Mouse (Mus musculus) limb, embryonic 14.5 days (tissue): ENCODE results near the gene 1520401A03Rik. TPM values are rescaled to one million over a fixed set of nuclear protein-coding genes. Genes with fewer than 3 reads are reported as not detected.

Experiments used
- ATAC-seq: fragments of 200-750 bp; cut with Nextera tagmentation; 2 replicates; pipeline ENCODE4 v1.8.0; 2017; ENCODE audit warnings: low read depth, moderate number of reproducible peaks, moderate TSS enrichment; ENCODE audit not compliant: low FRiP score
- DNase-seq: peaks from one replicate; pipeline ENCODE4 v3.0.0-alpha.2; 2015; ENCODE audit warnings: low spot score
- H3K27ac ChIP-seq: fragments of 300-500 bp; sonication (generic); replicated peaks from 2 replicates; pipeline ENCODE4 v1.5.1; 2014; ENCODE audit warnings: low read depth, mild to moderate bottlenecking, low read length, moderate library complexity, mixed read lengths
- H3K27me3 ChIP-seq: fragments of 300-500 bp; sonication (generic); 2 replicates; pipeline ENCODE4 v1.6.1; 2014; ENCODE audit warnings: low read length, mixed read lengths; ENCODE audit not compliant: control insufficient read depth, insufficient read depth
- H3K36me3 ChIP-seq: fragments of 300-500 bp; sonication (generic); 2 replicates; pipeline ENCODE4 v1.6.1; 2014; ENCODE audit warnings: mild to moderate bottlenecking, low read length, moderate library complexity, mixed read lengths; ENCODE audit not compliant: control insufficient read depth, insufficient read depth
- H3K4me1 ChIP-seq: fragments of 300-500 bp; sonication (generic); 2 replicates; pipeline ENCODE4 v1.6.1; 2014; ENCODE audit warnings: antibody characterized with exemption, low read length, mixed read lengths; ENCODE audit not compliant: control insufficient read depth, insufficient read depth
- H3K4me2 ChIP-seq: fragments of 300-500 bp; sonication (generic); replicated peaks from 2 replicates; pipeline ENCODE4 v1.6.1; 2014; ENCODE audit warnings: low read depth, mild to moderate bottlenecking, low read length, moderate library complexity; ENCODE audit not compliant: severe bottlenecking
- H3K4me3 ChIP-seq: fragments of 300-500 bp; sonication (generic); replicated peaks from 2 replicates; pipeline ENCODE4 v1.5.1; 2014; ENCODE audit warnings: low read length
- H3K9ac ChIP-seq: fragments of 300-500 bp; sonication (generic); 2 replicates; pipeline ENCODE4 v1.6.1; 2014; ENCODE audit warnings: mild to moderate bottlenecking, low read depth, low read length, moderate library complexity; ENCODE audit not compliant: severe bottlenecking
- H3K9me3 ChIP-seq: fragments of 300-500 bp; sonication (generic); 2 replicates; pipeline ENCODE4 v1.6.1; 2016; ENCODE audit warnings: low read length; ENCODE audit not compliant: control insufficient read depth
- POLR2A ChIP-seq: fragments of 200-500 bp; IDR thresholded peaks from 2 replicates; pipeline ENCODE4 v1.8.0; 2012; ENCODE audit warnings: inconsistent platforms, mild to moderate bottlenecking, moderate library complexity, borderline replicate concordance; ENCODE audit not compliant: insufficient read depth, insufficient read length; ENCODE audit errors: extremely low read depth
- WGBS: fragments of 180-500 bp; shearing (Covaris S2); extraction: QIAGEN DNeasy Blood & Tissue Kit; methylation state at CpG from one replicate; pipeline ENCODE4 v1.1.7; 2014; 5-methylcytosine and 5-hydroxymethylcytosine counted together
- polyA plus RNA-seq, 2 experiments: library from polyadenylated mRNA; depleted of rRNA in 1 of 2; stranded (reverse) in 1 of 2; unstranded in 1 of 2; fragments of >200 nt; fragmentation: Nextera tagmentation in 1 of 2; extraction: Ambion mirVana in 1 of 2; gene quantifications; 2 replicates each; pipeline versions ENCODE4 v1.2.1 to v1.2.3; 2012 to 2014

1520401A03Rik gene
- polyA plus RNA-seq, 2 experiments, result 1.6 to 4.6 TPM

- Histone ChIP-seq H3K36me3 (no peaks in the 10 kb centered on the region), H3K27me3 (peaks cover 44% of the 10 kb centered on the region), H3K27ac (no peak overlapping the region), H3K9ac (no peak overlapping the region), H3K4me1 (peaks cover 31% of the 10 kb centered on the region), H3K9me3 (no peaks in the 10 kb centered on the region), H3K4me2 (peak overlapping the region; percentile 34), H3K4me3 (no peak overlapping the region; the same call in 1 of the 2 replicates)
- TF ChIP-seq POLR2A, result no peak
- WGBS, result 62% methylated on average over 3 of the region's 3 CpGs
- no peak for DNase-seq
- no peak for ATAC-seq
Observed at GRCm38 (mm10) chr17:23682530-23682929, 40.1 kb downstream of the 1520401A03Rik start.

- Histone ChIP-seq H3K4me1 (peaks cover 33% of the 10 kb centered on the region), H3K9me3 (no peaks in the 10 kb centered on the region), H3K27me3 (peaks cover 44% of the 10 kb centered on the region), H3K4me3 (no peak overlapping the region), H3K4me2 (no peak overlapping the region), H3K27ac (no peak overlapping the region), H3K36me3 (no peaks in the 10 kb centered on the region), H3K9ac (no peak overlapping the region)
- ATAC-seq (no peak), DNase-seq (no peak)
- WGBS, result 62% methylated on average over 4 of the region's 4 CpGs
- no peak for TF ChIP-seq POLR2A
Observed at GRCm38 (mm10) chr17:23682092-23682491, 40.5 kb downstream of the 1520401A03Rik start.

DNA sequence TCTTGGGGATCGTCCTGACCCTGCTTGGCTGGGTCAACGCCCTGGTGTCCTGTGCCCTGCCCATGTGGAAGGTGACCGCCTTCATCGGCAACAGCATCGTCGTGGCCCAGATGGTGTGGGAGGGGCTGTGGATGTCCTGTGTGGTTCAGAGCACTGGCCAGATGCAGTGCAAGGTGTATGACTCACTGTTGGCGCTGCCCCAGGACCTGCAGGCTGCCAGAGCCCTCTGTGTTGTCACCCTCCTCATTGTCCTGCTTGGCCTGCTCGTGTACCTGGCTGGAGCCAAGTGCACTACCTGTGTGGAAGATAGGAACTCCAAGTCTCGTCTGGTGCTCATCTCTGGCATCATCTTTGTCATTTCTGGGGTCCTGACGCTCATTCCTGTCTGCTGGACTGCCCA is 41.5 kb downstream of the 1520401A03Rik start:
- peaks cover 39% of the 10 kb centered on the region for H3K4me1 ChIP-seq
- H3K36me3 ChIP-seq, result no peaks in the 10 kb centered on the region
- H3K4me3 ChIP-seq, result no peak overlapping the region
- H3K27ac ChIP-seq, result no peak overlapping the region
- H3K27me3 ChIP-seq, result peaks cover 50% of the 10 kb centered on the region
- no peak overlapping the region for H3K9ac ChIP-seq
- no peak for DNase-seq
- no peak for TF ChIP-seq POLR2A
- H3K4me2 ChIP-seq, result no peak overlapping the region
- WGBS, result 64% methylated on average over 10 of the region's 10 CpGs
- H3K9me3 ChIP-seq, result no peaks in the 10 kb centered on the region
- no peak for ATAC-seq

- H3K9ac ChIP-seq, result no peak overlapping the region
- peaks cover 52% of the 10 kb centered on the region for H3K27me3 ChIP-seq
- no peaks in the 10 kb centered on the region for H3K9me3 ChIP-seq
- peak overlapping the region; percentile 29 for H3K4me3 ChIP-seq
- WGBS, result 67% methylated on average over 9 of the region's 9 CpGs
- H3K27ac ChIP-seq, result no peak overlapping the region
- ATAC-seq (no peak), DNase-seq (no peak)
- H3K36me3 ChIP-seq, result no peaks in the 10 kb centered on the region
- H3K4me1 ChIP-seq, result peaks cover 46% of the 10 kb centered on the region
- 0 out of 2 replicates have a peak overlapping the region, but pooled peaks have one; percentile 45 for H3K4me2 ChIP-seq
- TF ChIP-seq POLR2A, result no peak
Observed at GRCm38 (mm10) chr17:23680336-23680735, 42.2 kb downstream of the 1520401A03Rik start.

GRCm38 (mm10) chr17:23679127-23679835 is 43.3 kb downstream of the 1520401A03Rik start, which contains the start of gene Cldn6:
TSS of gene Cldn6 (plus strand) at chr17:23679249.
- DNase-seq (no peak), ATAC-seq (no peak)

More at GRCm38 (mm10) chr17:23679127-23679835, 43.3 kb downstream of the 1520401A03Rik start, which contains the start of gene Cldn6:
- Histone ChIP-seq H3K27me3 (peaks cover 52% of the 10 kb centered on the region), H3K27ac (no peak within 1 kb of the TSS), H3K4me1 (peaks cover 53% of the 10 kb centered on the region), H3K36me3 (no peaks in the 10 kb centered on the region), H3K9ac (no peak within 1 kb of the TSS), H3K4me3 (peak within 1 kb of the TSS; percentile 29), H3K4me2 (peak within 1 kb of the TSS; percentile 45), H3K9me3 (no peaks in the 10 kb centered on the region)
- 3% methylated on average over 37 of the region's 38 CpGs for WGBS
- TF ChIP-seq POLR2A, result no peak
